Mouse (Mus musculus) left cerebral cortex, adult 11 months (tissue): ENCODE data around the gene Uxt.

Experiments used
- DNase-seq: peaks from one replicate; pipeline ENCODE4 v3.0.0; 2022; ENCODE audit warnings: low spot score

Gene Uxt

DNA sequence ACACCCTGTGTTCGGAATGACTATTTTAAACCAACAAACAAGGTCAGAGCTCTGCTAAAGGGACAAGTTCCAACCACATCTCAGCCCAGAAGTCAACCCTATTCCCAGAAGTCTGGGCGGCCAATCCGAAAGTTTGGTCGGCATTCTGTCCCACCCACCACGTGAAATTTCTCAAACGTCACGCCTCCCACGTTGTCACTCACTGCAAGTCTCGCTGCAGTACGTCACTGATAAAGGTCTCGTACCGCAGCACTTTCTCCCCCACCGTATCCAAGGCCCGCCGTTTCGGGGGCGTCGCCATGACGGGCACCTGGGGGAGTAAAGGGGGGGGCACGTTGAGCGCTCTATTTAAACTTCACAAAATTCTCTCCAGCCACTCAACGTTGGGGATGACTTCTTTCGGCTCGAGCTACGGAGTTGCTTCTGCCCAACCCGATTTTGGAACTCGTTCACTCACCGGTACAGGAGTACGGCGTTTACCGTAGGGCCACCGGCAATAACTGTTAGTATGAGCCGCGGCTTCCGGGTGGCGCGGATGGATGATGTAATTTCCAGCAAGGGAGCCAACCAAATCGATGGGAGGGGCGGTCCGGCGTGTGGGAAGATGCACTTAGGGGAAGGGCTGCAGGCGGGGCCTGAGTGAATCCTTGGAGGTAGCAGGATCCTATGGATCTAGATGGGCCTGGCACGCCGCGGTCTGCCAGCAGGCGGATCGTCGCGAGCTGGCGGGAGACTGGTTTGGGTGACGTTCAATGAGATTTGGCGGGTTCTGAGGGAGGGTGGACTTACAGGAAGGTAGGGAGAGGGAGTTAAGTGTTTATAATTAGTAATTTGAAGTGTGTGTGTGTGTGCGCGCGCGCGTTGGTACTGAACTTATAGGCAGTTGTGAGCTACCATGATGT lies at the start of gene Uxt:
Uxt (minus strand) TSS at position 541 of the 902 bp plus-strand sequence.
- peak; percentile 78 for DNase-seq

DNA sequence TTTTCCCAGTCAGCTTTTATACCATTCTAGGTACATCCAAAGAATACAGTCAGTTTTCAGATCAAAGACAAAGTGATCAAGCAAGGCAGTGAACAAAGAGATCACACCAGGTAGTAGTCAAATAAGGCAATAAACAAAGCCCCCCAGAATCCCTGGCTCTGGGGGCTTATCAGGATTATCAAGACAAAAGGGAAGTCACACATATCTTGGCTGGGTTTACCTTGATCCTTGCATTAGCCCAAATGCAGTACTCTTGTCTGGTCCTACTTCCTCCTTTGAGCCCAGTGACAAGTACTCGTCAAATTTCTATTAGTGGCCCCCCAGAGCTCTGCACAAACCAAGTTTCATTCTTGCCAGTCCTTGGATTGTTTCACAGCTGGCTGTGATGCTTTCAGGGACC lies 19.1 kb upstream of the Uxt start:
- no peak for DNase-seq

GRCm38 (mm10) chrX:20950191-20950880 lies 11.5 kb downstream of the Uxt start, which contains the start of gene Elk1:
Gene Elk1, minus strand, starts transcription at chrX:20950608.
- DNase-seq = peak; percentile 86

GRCm38 (mm10) chrX:20946055-20946454 lies 15.8 kb downstream of the Uxt start:
- DNase-seq = no peak

- DNase-seq = no peak
Observed at GRCm38 (mm10) chrX:20931963-20932362, 29.9 kb downstream of the Uxt start.

DNA sequence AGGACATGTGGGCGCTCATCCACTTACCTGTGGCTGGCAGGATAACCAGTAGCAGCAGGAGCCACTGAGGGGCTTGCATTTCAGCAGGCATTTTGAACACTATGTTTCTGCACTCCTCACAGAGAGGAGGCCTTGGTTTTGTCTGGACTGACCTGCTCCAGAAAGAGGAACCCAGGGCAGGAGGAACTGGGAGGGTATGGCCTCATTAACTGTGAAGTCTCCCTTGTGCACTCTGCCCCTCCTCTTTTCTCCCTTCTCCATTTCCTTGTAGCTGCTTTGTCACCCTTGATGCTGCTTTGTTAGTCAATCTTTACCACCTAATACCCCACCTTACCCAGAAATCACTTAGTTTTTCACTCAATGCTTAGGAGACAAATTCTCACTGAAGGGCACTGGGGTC lies 30.5 kb downstream of the Uxt start, which contains the start of gene Cfp:
Cfp (minus strand) TSS at position 192 of the 400 bp plus-strand sequence.
- DNase-seq = no peak

DNA sequence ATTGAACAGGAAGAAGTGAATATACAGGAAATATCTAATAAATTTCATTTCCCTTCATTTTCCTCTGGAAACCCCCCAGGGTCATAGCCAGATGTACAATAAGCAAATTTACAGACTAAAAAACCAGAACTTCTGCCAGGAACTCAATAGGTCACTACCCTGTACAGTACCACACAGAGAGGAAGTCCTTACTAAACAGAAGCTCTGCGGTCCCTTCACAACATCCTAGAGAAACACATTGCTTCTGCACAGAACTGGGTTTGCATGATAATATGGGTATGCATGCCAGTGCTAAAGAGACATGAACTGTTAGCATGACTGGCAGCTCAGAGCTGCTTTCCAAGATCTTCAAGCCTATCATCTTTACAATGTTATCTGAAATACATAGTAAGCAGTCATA lies 32.0 kb downstream of the Uxt start:
- DNase-seq = no peak

DNA sequence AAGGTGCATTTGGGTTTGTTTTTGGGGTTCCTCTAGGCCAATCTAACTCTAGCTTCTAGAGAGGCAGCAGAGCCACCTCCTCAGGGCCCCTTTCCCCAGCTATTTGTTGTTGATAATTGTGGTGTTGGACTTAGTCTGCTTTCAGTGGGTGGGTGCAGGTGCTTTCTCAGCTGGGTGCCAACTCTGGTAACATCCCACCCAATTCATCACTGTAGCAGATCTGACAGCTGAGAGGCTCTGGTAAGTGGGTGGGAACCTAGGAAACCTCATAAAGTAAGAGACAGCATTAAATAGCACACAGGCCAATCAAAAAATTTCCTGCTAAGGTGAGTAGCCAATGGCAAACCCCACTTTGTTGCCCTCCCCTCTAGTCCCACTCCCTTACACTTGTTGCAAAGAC lies 36.8 kb downstream of the Uxt start:
- DNase-seq = no peak

GRCm38 (mm10) chrX:20923506-20923905 lies 38.3 kb downstream of the Uxt start:
- DNase-seq = no peak

- peak; percentile 15 for DNase-seq
Observed at GRCm38 (mm10) chrX:20921366-20921765, 40.5 kb downstream of the Uxt start.

DNA sequence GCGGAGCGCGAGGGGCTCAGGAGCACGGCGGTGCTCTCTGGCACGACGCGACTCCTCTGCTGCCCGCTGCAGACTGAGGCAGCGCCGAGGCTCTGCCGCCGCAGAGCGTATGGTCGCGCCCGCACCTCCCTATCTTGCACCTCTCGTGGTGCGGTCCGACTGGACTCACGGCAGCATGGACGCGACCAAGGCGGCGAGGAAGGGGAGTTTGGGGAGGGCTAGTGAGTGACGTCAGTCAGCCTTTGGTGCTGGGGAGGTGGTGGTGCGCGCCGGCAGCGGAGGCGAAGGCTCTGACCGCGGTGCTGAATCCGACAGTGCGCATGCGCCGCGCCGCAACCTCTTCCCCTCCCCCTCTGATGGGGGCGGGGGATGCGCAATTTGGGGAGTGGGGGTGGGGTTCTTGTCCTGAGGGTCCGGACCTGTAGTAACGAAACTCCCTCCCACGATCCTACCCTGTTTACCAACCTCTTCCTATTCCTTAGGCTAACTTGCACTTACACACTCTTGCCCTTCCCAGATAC lies 40.9 kb downstream of the Uxt start, which contains the start of gene Syn1:
Syn1 (minus strand) TSS at position 161 of the 521 bp plus-strand sequence.
- peak; percentile 80 for DNase-seq

- DNase-seq = no peak
Observed at GRCm38 (mm10) chrX:20920249-20920843, 41.5 kb downstream of the Uxt start.

DNA sequence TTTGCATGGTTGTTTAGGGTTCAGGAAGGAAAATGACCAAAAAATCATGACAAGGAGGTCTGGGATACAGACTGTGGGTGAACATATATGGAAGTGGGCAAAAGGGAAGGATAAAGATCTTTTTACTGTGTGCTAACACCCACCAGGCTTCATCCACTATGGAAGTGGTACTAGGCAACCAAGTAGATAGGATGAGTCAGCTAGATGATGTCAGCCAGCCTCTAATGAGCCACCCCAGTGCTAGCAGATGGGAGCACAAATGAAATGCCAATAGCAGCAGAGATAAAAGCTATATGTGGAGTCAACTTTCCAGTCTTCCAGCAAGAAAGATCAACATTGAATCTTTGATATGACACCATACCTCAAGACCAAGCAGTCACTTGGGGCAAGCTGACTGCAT lies 46.7 kb downstream of the Uxt start:
- DNase-seq = no peak

DNA sequence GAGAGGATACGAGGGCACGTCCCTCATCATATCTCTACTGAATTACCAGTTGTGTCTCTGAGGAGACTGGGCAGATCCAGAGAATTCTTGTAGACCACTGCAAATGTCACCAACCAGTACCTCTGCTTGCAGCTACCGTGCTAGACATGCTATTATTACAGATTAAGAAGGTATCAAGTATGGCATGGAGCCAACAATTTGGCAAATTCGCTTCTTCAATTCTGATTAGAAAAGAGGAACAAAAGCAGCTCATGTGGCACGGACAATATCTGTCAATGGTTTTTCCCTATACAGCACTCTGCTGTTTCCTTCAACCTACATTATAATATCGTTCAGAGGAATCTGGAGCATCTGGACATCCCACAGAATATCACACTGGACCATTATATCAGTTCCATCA lies 48.1 kb downstream of the Uxt start:
- no peak for DNase-seq

GRCm38 (mm10) chrX:20910074-20910473 lies 51.7 kb downstream of the Uxt start:
- DNase-seq = no peak
